Mouse (Mus musculus) adrenal gland, adult 2 months (tissue): ENCODE results near the gene Gfral. TPM values are rescaled to one million over a fixed set of nuclear protein-coding genes. Genes with fewer than 3 reads are reported as not detected.

ENCODE experiments used
- DNase-seq: peaks from one replicate; pipeline ENCODE4 v3.0.0; 2021
- long read RNA-seq: library from polyadenylated mRNA; stranded (forward); transcript quantifications from one replicate; pipeline ENCODE4 v2.0.0, GENCODE M21; 2021
- polyA plus RNA-seq: library from polyadenylated mRNA; depleted of rRNA; stranded (reverse); fragments of >200 nt; gene quantifications from 2 replicates; pipeline ENCODE4 v1.2.3, GENCODE M21; 2012; rRNA removed
- total RNA-seq, 2 experiments: library from RNA; stranded (reverse); gene quantifications; 2 replicates each; pipeline ENCODE4 v1.2.3; 2021

The Gfral gene
- total RNA-seq (not detected), polyA plus RNA-seq (not detected in 2 replicates)
- long read RNA-seq, result 0 reads

GRCm38 (mm10) chr9:76213557-76213956, at the start of gene Gfral:
TSS of gene Gfral (minus strand) at chr9:76213657.
- DNase-seq, result no peak

DNA sequence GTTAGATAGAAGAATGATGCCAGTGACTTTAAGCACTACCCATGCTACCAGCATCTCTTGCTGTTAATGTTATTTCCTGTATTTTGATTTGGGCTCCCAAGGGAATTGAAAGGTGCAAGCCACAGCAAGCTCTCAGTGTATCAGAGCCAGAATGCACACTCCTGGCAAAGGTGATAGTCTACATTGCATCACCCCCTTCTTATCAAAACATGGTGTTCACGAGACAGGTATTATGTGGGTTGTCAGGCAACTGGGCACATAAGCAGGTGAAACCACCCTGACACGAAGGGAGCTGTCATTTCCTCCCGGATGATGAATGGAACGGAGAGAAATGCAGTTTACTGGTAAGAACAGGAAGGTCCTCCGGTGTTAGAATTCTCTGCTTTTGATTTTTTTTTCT, 44.3 kb upstream of the Gfral start:
- no peak for DNase-seq

- DNase-seq, result no peak
These were observed 39.1 kb upstream of the Gfral start for GRCm38 (mm10) chr9:76252544-76252943.

GRCm38 (mm10) chr9:76252109-76252508, 38.7 kb upstream of the Gfral start:
- no peak for DNase-seq

- DNase-seq, result no peak
These were observed 28.9 kb upstream of the Gfral start for GRCm38 (mm10) chr9:76242322-76242721.

DNA sequence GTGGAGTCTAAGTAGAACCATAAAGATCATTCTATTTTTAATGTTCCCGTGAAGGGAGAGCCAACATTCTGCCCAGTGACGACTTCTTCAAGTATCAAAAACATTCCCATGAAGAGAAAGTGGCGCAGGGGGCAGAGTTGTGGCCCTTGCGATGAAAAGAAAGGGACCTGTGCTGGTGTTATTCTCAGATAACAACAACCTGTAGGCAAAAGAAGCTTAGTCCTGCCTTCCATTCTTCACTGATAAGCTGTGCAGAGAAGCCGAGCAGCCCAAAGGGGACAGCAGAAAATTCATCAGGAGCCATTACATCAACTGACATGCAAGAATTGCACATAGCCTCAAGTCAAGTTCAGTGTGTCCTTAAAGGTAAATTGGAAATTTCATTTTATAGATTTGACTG, 24.5 kb upstream of the Gfral start:
- no peak for DNase-seq

GRCm38 (mm10) chr9:76237243-76237642, 23.8 kb upstream of the Gfral start:
- DNase-seq, result peak; percentile 27

DNA sequence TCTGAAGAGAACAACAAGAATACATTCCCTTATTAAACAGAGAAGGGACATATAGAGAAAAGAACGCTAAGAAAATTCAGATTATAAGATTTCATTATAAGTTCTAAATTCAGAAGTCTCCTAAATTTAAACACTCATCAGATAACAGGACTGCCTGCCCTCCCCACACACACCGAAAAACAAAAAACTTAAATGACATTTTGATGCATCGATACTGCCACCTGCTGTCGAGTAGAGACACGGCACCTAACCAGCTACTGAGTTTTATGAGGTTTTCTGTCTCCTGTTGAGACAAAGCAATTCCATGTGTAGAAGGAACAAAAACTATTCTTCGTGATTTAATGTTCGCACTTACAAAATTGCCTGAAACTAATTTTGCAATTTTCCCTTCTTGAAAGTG, 23.2 kb upstream of the Gfral start:
- DNase-seq, result peak; percentile 70

DNA sequence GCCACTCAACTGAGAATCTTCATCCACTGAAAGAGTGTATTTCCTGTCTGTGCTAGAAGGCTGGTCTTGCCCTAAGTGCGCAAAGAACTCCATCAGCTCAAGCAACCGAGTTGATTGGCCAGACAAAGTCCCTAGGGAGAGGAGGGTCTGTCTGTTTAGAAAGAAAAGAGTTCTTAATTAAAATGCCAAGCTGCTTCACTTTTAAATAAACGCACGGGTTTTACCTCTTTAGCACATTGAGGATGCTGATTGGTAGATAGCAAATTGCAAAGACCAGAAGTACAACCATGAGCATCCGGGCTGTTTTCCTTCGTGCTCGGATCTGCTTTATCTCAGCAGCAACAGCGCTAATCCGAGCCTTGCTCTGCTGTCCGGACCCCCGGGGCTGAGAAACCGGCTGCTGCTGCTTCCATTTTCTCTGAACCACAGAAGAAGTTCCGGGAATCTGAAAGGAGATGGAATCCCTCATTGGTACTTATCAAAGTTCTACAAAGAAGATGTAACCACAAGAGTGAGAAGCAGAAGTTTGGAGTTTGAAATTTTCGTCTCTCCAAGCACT, 22.6 kb upstream of the Gfral start:
- DNase-seq, result peak; percentile 14

- DNase-seq, result no peak
These were observed 21.4 kb upstream of the Gfral start for GRCm38 (mm10) chr9:76234899-76235298.

DNA sequence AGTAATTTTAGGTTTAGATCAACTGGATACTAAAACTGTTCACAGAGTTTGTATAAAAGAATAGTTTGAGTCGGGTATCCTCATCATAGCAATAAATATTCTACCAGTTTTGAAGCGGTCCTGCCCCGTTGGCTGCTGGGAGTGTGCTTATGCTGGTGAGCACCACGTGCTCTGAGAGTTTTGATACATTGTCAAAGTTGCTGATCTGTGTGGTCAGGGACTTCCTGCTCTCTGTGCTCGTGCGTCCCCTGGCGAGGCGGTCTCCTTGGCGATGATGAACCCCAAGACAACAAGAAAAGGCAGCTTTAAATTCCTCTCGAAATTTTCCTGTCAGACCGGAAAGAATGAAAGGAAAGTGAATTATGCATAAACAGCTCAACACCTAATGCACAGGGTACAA, 16.9 kb upstream of the Gfral start:
- DNase-seq, result no peak

DNA sequence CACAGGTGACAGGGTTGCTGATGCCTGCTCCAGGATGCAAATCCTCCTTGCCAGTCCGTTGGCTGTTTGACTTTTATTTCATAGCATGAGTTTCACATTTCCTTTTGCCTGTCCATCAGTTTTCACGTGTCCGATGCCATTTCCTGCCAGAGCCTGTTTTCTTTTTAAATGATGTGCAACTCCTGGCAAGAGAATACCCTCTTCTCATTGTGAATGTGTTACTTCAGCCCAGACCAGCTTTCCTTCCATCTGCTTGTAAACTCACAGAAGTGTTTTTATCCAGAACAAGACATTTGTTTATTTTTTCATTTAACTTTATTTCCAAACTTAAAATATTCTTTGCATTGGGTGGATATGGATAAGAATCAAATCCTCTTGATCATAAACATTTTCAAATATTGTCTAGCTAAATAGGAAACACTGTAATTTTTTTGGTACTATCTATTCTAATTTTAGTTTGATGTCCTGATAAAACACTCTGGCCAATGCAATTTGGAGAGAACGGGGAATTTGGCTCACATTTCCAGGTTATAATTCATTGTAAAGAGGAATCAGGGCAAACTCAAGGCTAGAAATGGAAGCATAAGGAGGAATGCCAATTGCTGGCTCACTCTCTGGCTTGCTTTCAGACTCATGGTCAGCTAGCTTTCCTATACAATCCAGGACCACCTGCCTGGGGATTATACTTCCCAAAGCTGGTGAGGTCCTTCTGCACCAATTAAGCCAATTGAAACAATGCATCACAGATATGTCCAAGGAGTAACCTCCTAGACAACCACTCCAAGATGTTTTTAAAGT, 3.9 kb upstream of the Gfral start:
- DNase-seq, result peak; percentile 24

DNA sequence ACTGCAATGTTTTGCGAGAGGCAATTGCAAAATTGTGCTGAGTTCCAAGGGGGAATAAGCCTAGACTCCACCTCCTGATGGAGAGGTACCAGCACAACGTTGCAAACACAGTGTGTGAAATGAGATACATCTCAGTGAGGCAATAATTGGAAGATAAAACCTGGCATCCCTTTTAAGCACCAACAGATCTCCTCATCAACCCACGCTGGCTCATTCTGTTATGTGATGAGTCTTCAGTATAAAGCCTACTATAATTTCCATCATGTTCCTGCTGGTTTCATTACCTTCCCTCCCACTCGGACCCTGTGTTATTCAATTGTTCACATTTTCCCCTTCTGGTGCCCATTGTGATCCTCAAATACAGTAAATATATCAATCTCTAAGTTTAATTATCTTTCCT, 1.2 kb upstream of the Gfral start:
- no peak for DNase-seq

DNA sequence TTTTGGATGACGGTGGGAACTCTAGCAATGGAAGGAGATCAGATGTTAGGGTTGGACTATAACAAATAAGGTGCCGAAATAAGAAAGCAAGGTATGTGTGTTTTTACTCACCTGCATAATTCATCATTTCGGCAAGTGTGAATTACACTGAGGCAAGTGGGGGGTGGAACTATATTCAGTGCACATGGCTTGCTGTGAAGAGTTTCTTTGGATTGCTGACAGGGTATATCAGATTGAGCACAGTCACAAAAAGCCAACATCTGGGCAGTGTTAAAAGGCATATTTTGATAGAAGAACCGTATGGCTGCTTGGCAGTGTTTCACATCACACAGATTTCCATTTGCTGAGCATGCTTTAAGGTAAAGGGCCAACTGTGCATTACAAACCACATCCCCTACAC, 16.5 kb downstream of the Gfral start:
- no peak for DNase-seq

DNA sequence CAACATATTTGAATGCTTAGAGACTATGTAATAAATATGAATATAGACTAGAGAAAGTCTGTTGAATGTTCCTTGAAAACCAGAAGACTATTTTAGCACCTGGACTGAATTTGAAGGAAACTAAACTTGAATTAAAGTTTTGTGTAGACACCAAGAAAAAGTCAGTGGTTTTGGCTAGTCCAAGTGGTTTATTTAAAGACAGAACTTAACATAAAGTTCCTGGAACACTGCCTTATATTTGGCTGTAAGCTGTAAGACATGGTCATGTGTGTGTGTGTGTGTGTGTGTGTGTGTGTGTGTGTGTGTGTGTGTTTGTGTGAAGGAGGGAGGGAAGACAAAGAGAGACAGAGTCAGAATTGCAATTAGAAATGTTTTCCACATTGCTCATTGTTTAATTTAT, 34.2 kb downstream of the Gfral start:
- no peak for DNase-seq

DNA sequence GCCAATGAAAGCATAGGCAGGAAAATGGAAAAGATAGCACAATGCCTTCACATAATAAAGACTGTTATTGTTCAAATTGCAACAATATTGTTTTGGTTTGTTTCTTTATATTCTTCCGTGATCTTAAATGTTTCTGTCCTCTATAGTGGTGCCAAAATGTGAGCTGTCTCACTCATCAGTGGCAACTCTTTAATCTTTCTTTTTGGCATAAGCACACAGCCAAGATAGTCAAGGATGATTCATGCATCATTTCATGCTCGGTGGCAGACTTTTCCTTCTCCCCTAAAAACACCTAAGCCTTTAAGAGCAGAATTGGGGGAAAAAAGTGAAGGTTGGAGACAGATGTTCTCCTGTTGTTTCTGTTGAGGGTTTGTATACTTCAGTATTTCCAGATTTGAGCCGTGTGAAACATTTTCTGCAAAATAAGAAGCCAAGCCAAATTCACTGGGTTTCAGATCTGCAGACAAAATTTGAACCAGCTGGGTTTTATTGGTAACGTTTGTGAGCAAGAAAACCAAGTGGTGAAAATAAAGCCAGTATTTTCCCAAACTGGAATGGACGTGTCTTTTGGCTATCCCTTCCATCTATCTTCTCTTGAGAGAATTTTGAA, 40.7 kb downstream of the Gfral start:
- DNase-seq, result no peak

DNA sequence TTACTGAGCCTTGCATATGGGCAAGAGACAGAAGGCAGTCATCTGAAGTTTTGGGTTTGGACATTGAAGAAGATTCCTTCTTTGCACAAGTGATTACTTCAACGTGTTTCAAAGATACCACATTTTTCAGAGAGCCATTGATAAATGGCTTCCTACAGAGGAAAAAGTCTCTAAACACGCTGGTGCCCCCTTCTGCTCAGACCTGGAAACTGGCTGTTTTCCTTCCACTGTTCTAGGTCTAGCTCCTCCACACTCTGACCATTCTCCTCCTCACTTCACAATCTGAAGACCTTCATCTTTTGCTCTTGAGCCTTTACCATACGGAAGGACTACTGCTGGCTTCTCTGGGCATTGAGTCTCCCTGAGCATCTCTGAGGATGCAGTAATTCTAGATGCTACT, 45.1 kb downstream of the Gfral start:
- DNase-seq, result peak; percentile 6

- no peak for DNase-seq
These were observed 51.0 kb downstream of the Gfral start for GRCm38 (mm10) chr9:76162446-76162845.

DNA sequence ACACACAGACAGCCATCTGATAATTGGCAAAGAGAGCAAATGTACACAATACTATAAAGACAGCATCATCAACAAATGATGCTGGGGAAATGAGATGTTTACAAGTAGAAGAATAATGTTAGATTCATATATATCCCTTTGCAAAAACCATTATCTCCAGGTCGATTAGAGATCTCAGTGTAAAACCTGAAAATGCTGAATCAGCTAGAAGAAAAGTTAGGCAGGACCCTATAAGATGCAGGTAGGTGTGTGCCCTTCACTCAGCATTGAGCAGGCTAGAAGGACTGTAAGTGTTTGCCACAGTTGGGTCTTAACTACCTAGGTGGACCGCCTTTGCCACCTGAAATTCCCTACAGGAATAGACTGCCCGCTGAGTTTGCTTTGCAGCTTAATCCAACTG, 67.9 kb downstream of the Gfral start:
- no peak for DNase-seq

- DNase-seq, result no peak
These were observed 74.9 kb downstream of the Gfral start for GRCm38 (mm10) chr9:76138378-76139109.

DNA sequence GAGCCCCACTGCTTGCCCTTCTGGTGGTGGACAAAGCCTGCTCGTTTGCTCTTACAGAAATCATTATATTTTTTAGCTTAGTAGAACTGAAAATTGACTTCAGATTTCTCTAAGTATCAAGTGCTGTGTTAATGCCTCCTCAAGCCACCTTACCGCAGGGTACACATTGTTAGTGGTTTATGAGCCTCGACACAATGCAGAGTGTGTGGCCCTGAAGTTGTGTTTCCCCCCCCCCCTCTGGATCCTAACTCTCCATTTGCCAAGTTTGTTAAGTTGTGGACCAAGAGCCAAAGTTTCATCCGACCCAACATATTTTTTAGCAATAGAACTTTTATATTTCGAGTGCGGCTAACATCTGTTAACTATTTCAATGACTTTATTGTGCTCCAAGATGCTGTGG, 79.4 kb downstream of the Gfral start:
- DNase-seq, result no peak

GRCm38 (mm10) chr9:76129353-76129752, 84.1 kb downstream of the Gfral start:
- no peak for DNase-seq

GRCm38 (mm10) chr9:76124249-76124648, 89.2 kb downstream of the Gfral start:
- no peak for DNase-seq
